Comparison of ENCODE assay signal across 20 mouse cellular contexts in genomic region chr16:17639951-17640350, GRCm38 (mm10). TPM values are rescaled to one million over a fixed set of nuclear protein-coding genes. Genes with fewer than 3 reads are reported as not detected.
A peak's percentile ranks its signal among the peaks of the same experiment; 100 is the strongest.
DNase-seq lines count a peak whose midpoint lies in the region; ATAC-seq lines count a peak whose summit lies in the region.
"Had no signal": no experiment of that assay in that cellular context is flagged by ENCODE, and none has a peak within 500 bp of the region (broad histone marks: within the 10 kb centered on the region; RNA-seq: fewer than 3 reads in every experiment).

No protein-coding gene starts in this region.

- H3K27me3 ChIP-seq in heart, embryonic 10.5 days (ENCODE audit: insufficient read depth, poor library complexity, severe bottlenecking), result no peaks in the 10 kb centered on the region
- H3K27me3 ChIP-seq in midbrain, embryonic 11.5 days (ENCODE audit: control insufficient read depth, insufficient read depth, low read length), result no peaks in the 10 kb centered on the region
- H3K27me3 ChIP-seq in midbrain, embryonic 14.5 days (ENCODE audit: control insufficient read depth, insufficient read depth, low read length), result no peaks in the 10 kb centered on the region
- H3K27me3 ChIP-seq: embryonic facial prominence, embryonic 13.5 days; embryonic facial prominence, embryonic 15.5 days; forebrain, embryonic 12.5 days had no signal

- intact Hi-C loops in heart, postnatal 25 days (cut with DNase I), result no loop called here

- no peak overlapping the region for H3K9ac ChIP-seq in midbrain, embryonic 11.5 days (ENCODE audit: low read length)
- H3K9ac ChIP-seq in midbrain, embryonic 14.5 days (replicated peaks; ENCODE audit: low read length), result no peak overlapping the region
- H3K9ac ChIP-seq: embryonic facial prominence, embryonic 13.5 days; embryonic facial prominence, embryonic 15.5 days; forebrain, embryonic 12.5 days had no signal

- WGBS in heart, embryonic 10.5 days, result 97% methylated on average over 6 of the region's 6 CpGs
- WGBS in midbrain, embryonic 11.5 days, result 94% methylated on average over 6 of the region's 6 CpGs
- WGBS in midbrain, embryonic 14.5 days, result 96% methylated on average over 6 of the region's 6 CpGs

- H3K9me3 ChIP-seq in heart, embryonic 10.5 days, result no peaks in the 10 kb centered on the region
- H3K9me3 ChIP-seq in midbrain, embryonic 11.5 days (ENCODE audit: control insufficient read depth, low read length), result no peaks in the 10 kb centered on the region
- no peaks in the 10 kb centered on the region for H3K9me3 ChIP-seq in midbrain, embryonic 14.5 days (ENCODE audit: control insufficient read depth, low read length)
- H3K9me3 ChIP-seq: embryonic facial prominence, embryonic 13.5 days; embryonic facial prominence, embryonic 15.5 days; forebrain, embryonic 10.5 days; forebrain, embryonic 12.5 days had no signal

- no peak overlapping the region for H3K27ac ChIP-seq in heart, embryonic 10.5 days
- H3K27ac ChIP-seq in midbrain, embryonic 11.5 days (ENCODE audit: low read depth, low read length), result no peak overlapping the region
- H3K27ac ChIP-seq in midbrain, embryonic 14.5 days (replicated peaks; ENCODE audit: low read depth, low read length), result no peak overlapping the region
- H3K27ac ChIP-seq: embryonic facial prominence, embryonic 13.5 days; embryonic facial prominence, embryonic 15.5 days; forebrain, embryonic 10.5 days; forebrain, embryonic 12.5 days had no signal

- H3K4me2 ChIP-seq in midbrain, embryonic 11.5 days, result no peak overlapping the region
- no peak overlapping the region for H3K4me2 ChIP-seq in midbrain, embryonic 14.5 days (ENCODE audit: low read length)
- H3K4me2 ChIP-seq: embryonic facial prominence, embryonic 13.5 days; embryonic facial prominence, embryonic 15.5 days; forebrain, embryonic 12.5 days had no signal

- H3K36me3 ChIP-seq in heart, embryonic 10.5 days, result peaks cover 68% of the 10 kb centered on the region
- peaks cover 21% of the 10 kb centered on the region for H3K36me3 ChIP-seq in midbrain, embryonic 11.5 days (ENCODE audit: control insufficient read depth, insufficient read depth, low read length)
- H3K36me3 ChIP-seq in midbrain, embryonic 14.5 days (ENCODE audit: control insufficient read depth, insufficient read depth, low read length), result peaks cover 60% of the 10 kb centered on the region

- H3K4me3 ChIP-seq in heart, embryonic 10.5 days, result no peak overlapping the region
- no peak overlapping the region for H3K4me3 ChIP-seq in midbrain, embryonic 11.5 days (ENCODE audit: low read depth, low read length)
- no peak overlapping the region for H3K4me3 ChIP-seq in midbrain, embryonic 14.5 days (replicated peaks; ENCODE audit: low read depth, low read length)
- H3K4me3 ChIP-seq: embryonic facial prominence, embryonic 13.5 days; embryonic facial prominence, embryonic 15.5 days; erythroblast, embryonic 14.5 days; forebrain, embryonic 10.5 days; forebrain, embryonic 12.5 days had no signal

- peak; percentile 40 for DNase-seq in cerebellum, adult 11-12 months
- DNase-seq in cerebellum, postnatal 25 days, result no peak
- peak; percentile 34 for DNase-seq in cerebellum, adult 9-10 months
- DNase-seq in cerebellum, adult 18-20 months, result no peak
- DNase-seq in heart, embryonic 10.5 days (ENCODE audit: low spot score), result peak; percentile 62
- DNase-seq in heart, postnatal 25 days (ENCODE audit: low spot score), result no peak
- peak; percentile 70 for DNase-seq in midbrain, embryonic 11.5 days (ENCODE audit: low spot score, missing footprints)
- no peak for DNase-seq in midbrain, embryonic 14.5 days
- DNase-seq: adrenal gland, adult 2 months; adrenal gland, postnatal 10 days; adrenal gland, postnatal 25 days; cerebellum, adult 8-10 months; embryo, embryonic 11 days had no signal

- H3K4me1 ChIP-seq in heart, embryonic 10.5 days, result peaks cover 29% of the 10 kb centered on the region
- H3K4me1 ChIP-seq in midbrain, embryonic 11.5 days (ENCODE audit: control insufficient read depth, insufficient read depth, low read length), result no peaks in the 10 kb centered on the region
- H3K4me1 ChIP-seq in midbrain, embryonic 14.5 days (ENCODE audit: control insufficient read depth, insufficient read depth, low read length), result no peaks in the 10 kb centered on the region
- H3K4me1 ChIP-seq: embryonic facial prominence, embryonic 13.5 days; embryonic facial prominence, embryonic 15.5 days; forebrain, embryonic 10.5 days; forebrain, embryonic 12.5 days had no signal

- ATAC-seq in midbrain, embryonic 11.5 days (ENCODE audit: low FRiP score), result no peak
- ATAC-seq in midbrain, embryonic 14.5 days (ENCODE audit: low FRiP score, low TSS enrichment), result no peak
- ATAC-seq: forebrain, embryonic 14.5 days; forebrain, embryonic 16.5 days had no signal

RNA-seq across cellular contexts. Expression of gene Ccdc74a, which starts 6.3 kb away (rescaled TPM):
- polyA plus RNA-seq in heart, embryonic 10.5 days (2016; fragmentation: Nextera tagmentation; extraction: Ambion mirVana), result 4.4 and 5.8 TPM in 2 replicates
- total RNA-seq in heart, postnatal 25 days (2021), result under 1 TPM in 1 of 2 experiments, not detected in 1; 0.36 TPM
- 4.8 and 5.4 TPM in 2 replicates for polyA plus RNA-seq in midbrain, embryonic 11.5 days (2014; fragmentation: Nextera tagmentation; extraction: Ambion mirVana)
- polyA plus RNA-seq in midbrain, embryonic 14.5 days (2014; fragmentation: Nextera tagmentation; extraction: Ambion mirVana), result 9.4 and 9.6 TPM in 2 replicates

RNA-seq across cellular contexts. Expression of gene Smpd4, which starts 20.8 kb away (rescaled TPM):
- polyA plus RNA-seq in heart, embryonic 10.5 days (2016; fragmentation: Nextera tagmentation; extraction: Ambion mirVana), result 39.1 and 44.2 TPM in 2 replicates
- 10 to 100 TPM; 18.3 to 20.7 TPM for total RNA-seq in heart, postnatal 25 days (2021)
- polyA plus RNA-seq in midbrain, embryonic 11.5 days (2014; fragmentation: Nextera tagmentation; extraction: Ambion mirVana), result 41.1 and 46.5 TPM in 2 replicates
- polyA plus RNA-seq in midbrain, embryonic 14.5 days (2014; fragmentation: Nextera tagmentation; extraction: Ambion mirVana), result 29.1 and 29.3 TPM in 2 replicates

RNA-seq across cellular contexts. Expression of gene Slc7a4, which starts 56.9 kb away (rescaled TPM):
- 3.3 and 8.5 TPM in 2 replicates for polyA plus RNA-seq in heart, embryonic 10.5 days (2016; fragmentation: Nextera tagmentation; extraction: Ambion mirVana)
- total RNA-seq in heart, postnatal 25 days (2021), result 1 to 10 TPM; 1.4 to 2.3 TPM
- polyA plus RNA-seq in midbrain, embryonic 11.5 days (2014; fragmentation: Nextera tagmentation; extraction: Ambion mirVana), result 1.5 and 2.0 TPM in 2 replicates
- 25.0 and 32.4 TPM in 2 replicates for polyA plus RNA-seq in midbrain, embryonic 14.5 days (2014; fragmentation: Nextera tagmentation; extraction: Ambion mirVana)
- polyA plus RNA-seq: erythroblast, embryonic 14.5 days had no signal

Comparison
In these comparisons a context has a peak if more than half of its experiments do, and no peak if none do; other contexts are left out.
1. DNase-seq: peak in cerebellum, adult 11-12 months (single experiment), cerebellum, adult 9-10 months (single experiment), heart, embryonic 10.5 days (single experiment) and midbrain, embryonic 11.5 days (single experiment); none in cerebellum, postnatal 25 days (0 of 2), cerebellum, adult 18-20 months (0 of 2), heart, postnatal 25 days (single experiment) and midbrain, embryonic 14.5 days (single experiment).